ENCODE assay signal across 28 mouse cellular contexts in genomic region chr14:30648478-30648877, GRCm38 (mm10). TPM values are rescaled to one million over a fixed set of nuclear protein-coding genes. Genes with fewer than 3 reads are reported as not detected.
DNase-seq lines count a peak whose midpoint lies in the region; ATAC-seq and TF ChIP-seq lines count a peak whose summit lies in the region.
"Had no signal": no experiment of that assay in that cellular context is flagged by ENCODE, and none has a peak within 500 bp of the region (broad histone marks: within the 10 kb centered on the region; RNA-seq: fewer than 3 reads in every experiment).

No protein-coding gene starts in this region.

- no peaks in the 10 kb centered on the region for H3K27me3 ChIP-seq in C2C12 (ENCODE audit: control insufficient read depth, insufficient read depth, insufficient read length)
- H3K27me3 ChIP-seq in liver, embryonic 11.5 days (replicated peaks; ENCODE audit: control insufficient read depth, insufficient read depth, low read length): no peaks in the 10 kb centered on the region
- H3K27me3 ChIP-seq: forebrain, embryonic 13.5 days; hindbrain, embryonic 12.5 days; limb, embryonic 12.5 days; midbrain, embryonic 13.5 days had no signal

- H3K79me2 ChIP-seq in C2C12 (ENCODE audit: control insufficient read depth, insufficient read depth): no peaks in the 10 kb centered on the region

- WGBS in liver, embryonic 11.5 days: 62% methylated on average over 3 of the region's 3 CpGs

- no peak for TF ChIP-seq CTCF in C2C12 (IDR thresholded peaks at IDR 0.05; ENCODE audit: control insufficient read depth, insufficient read depth, insufficient read length)

- H3K79me3 ChIP-seq in C2C12 (ENCODE audit: low read depth): no peaks in the 10 kb centered on the region

- peak; percentile 58 for DNase-seq in kidney, postnatal 14 days
- no peak for DNase-seq in kidney, adult 11 months
- DNase-seq in 3T3-L1 (ENCODE audit: low read depth, low spot score): peak; percentile 53
- DNase-seq in cerebellum, adult 18-20 months: no peak
- no peak for DNase-seq in liver, embryonic 11.5 days (ENCODE audit: low spot score)
- DNase-seq: adrenal gland, postnatal 10 days; cerebellum, adult 11-12 months; cerebellum, postnatal 10 days; gastrocnemius, postnatal 14 days; heart, adult 11 months; heart, postnatal 36 days; kidney, postnatal 25 days; lung, postnatal 36 days; right cerebral cortex, postnatal 14 days; thymus, postnatal 14 days had no signal

- H3ac ChIP-seq in C2C12 (ENCODE audit: control insufficient read depth, insufficient read length, low read depth): no peak overlapping the region

- no peaks in the 10 kb centered on the region for H3K9me3 ChIP-seq in liver, embryonic 11.5 days (ENCODE audit: control insufficient read depth, low read length)
- H3K9me3 ChIP-seq: forebrain, embryonic 13.5 days; hindbrain, embryonic 12.5 days; limb, embryonic 12.5 days; midbrain, embryonic 13.5 days had no signal

- ATAC-seq in common myeloid progenitor, adult 5-6 weeks (replicated peaks; ENCODE audit: low read depth, poor library complexity, severe bottlenecking): peak; percentile 48
- ATAC-seq in megakaryocyte, adult 5-6 weeks (ENCODE audit: poor library complexity, severe bottlenecking): no peak
- ATAC-seq in liver, embryonic 11.5 days (replicated peaks; ENCODE audit: low FRiP score): no peak
- ATAC-seq: activated CD4-positive, CD25-positive, alpha-beta regulatory T cell, adult 4 months; CD4-positive, CD25-positive, alpha-beta regulatory T cell, adult 4 months; forebrain, embryonic 13.5 days; intestine, postnatal 0 days; midbrain, embryonic 13.5 days had no signal

- no peak overlapping the region for H3K4me3 ChIP-seq in C2C12 (ENCODE audit: insufficient read depth, poor library complexity, severe bottlenecking)
- no peak overlapping the region for H3K4me3 ChIP-seq in liver, embryonic 11.5 days (ENCODE audit: low read depth, low read length)
- H3K4me3 ChIP-seq: forebrain, embryonic 13.5 days; hindbrain, embryonic 12.5 days; layer of hippocampus, adult 2 months; left cerebral cortex, adult 2 months; limb, embryonic 12.5 days; midbrain, embryonic 13.5 days had no signal

- no peak overlapping the region for H3K9ac ChIP-seq in liver, embryonic 11.5 days (ENCODE audit: low read depth, low read length)
- H3K9ac ChIP-seq: forebrain, embryonic 13.5 days; hindbrain, embryonic 12.5 days; limb, embryonic 12.5 days; midbrain, embryonic 13.5 days had no signal

- no peaks in the 10 kb centered on the region for H3K36me3 ChIP-seq in C2C12 (ENCODE audit: control insufficient read depth, insufficient read depth)
- no peaks in the 10 kb centered on the region for H3K36me3 ChIP-seq in liver, embryonic 11.5 days (ENCODE audit: control insufficient read depth, insufficient read depth, low read length)
- H3K36me3 ChIP-seq: hindbrain, embryonic 12.5 days; limb, embryonic 12.5 days; midbrain, embryonic 13.5 days had no signal

- H3K4me2 ChIP-seq in liver, embryonic 11.5 days: no peak overlapping the region
- H3K4me2 ChIP-seq: forebrain, embryonic 13.5 days; heart, embryonic 11.5 days; hindbrain, embryonic 12.5 days; limb, embryonic 12.5 days; midbrain, embryonic 13.5 days had no signal

- no peak overlapping the region for H3K27ac ChIP-seq in liver, embryonic 11.5 days (ENCODE audit: low read depth, low read length)
- H3K27ac ChIP-seq: forebrain, embryonic 13.5 days; hindbrain, embryonic 12.5 days; layer of hippocampus, adult 2 months; left cerebral cortex, adult 2 months; limb, embryonic 12.5 days; midbrain, embryonic 13.5 days had no signal

- no peaks in the 10 kb centered on the region for H3K4me1 ChIP-seq in liver, embryonic 11.5 days (replicated peaks; ENCODE audit: control insufficient read depth, insufficient read depth, low read length)
- H3K4me1 ChIP-seq: forebrain, embryonic 13.5 days; midbrain, embryonic 13.5 days had no signal

TF ChIP-seq in C2C12, 6 proteins besides CTCF, POLR2A, EP300 and RAD21:
- TF ChIP-seq CEBPB (IDR thresholded peaks at IDR 0.05; ENCODE audit: low read depth) (no peak), MAX (IDR thresholded peaks at IDR 0.05) (peak; percentile 21), FOSL1 (IDR thresholded peaks at IDR 0.05; ENCODE audit: insufficient read depth, low read length, poor library complexity, severe bottlenecking) (no peak), USF1 (IDR thresholded peaks at IDR 0.05; ENCODE audit: low read depth) (peak; percentile 66)
TF ChIP-seq in C2C12: peak in this region for 2.

RNA-seq across cellular contexts. Expression of gene Rft1, which starts 5.7 kb away (rescaled TPM):
- 13.4 TPM for polyA plus RNA-seq in C2C12 (2012; fragmentation: generic; extraction: Trizol)
- 15.8 and 18.3 TPM in 2 replicates for total RNA-seq in common myeloid progenitor, adult 5-6 weeks (2017)
- total RNA-seq in megakaryocyte, adult 5-6 weeks (2015): 7.4 and 11.0 TPM in 2 replicates
- total RNA-seq in megakaryocyte, adult 5-6 weeks (2017): 12.8 TPM in 2 replicates
- polyA plus RNA-seq in liver, embryonic 11.5 days (2014; fragmentation: Nextera tagmentation; extraction: Ambion mirVana): 9.7 and 9.8 TPM in 2 replicates

RNA-seq across cellular contexts. Expression of gene Prkcd, which starts 22.5 kb away (rescaled TPM):
- 29.3 TPM for polyA plus RNA-seq in C2C12 (2012; fragmentation: generic; extraction: Trizol)
- 80.4 and 81.1 TPM in 2 replicates for total RNA-seq in common myeloid progenitor, adult 5-6 weeks (2017)
- total RNA-seq in megakaryocyte, adult 5-6 weeks (2015): 274 and 291 TPM in 2 replicates
- total RNA-seq in megakaryocyte, adult 5-6 weeks (2017): 424 and 451 TPM in 2 replicates
- 34.7 and 38.4 TPM in 2 replicates for polyA plus RNA-seq in liver, embryonic 11.5 days (2014; fragmentation: Nextera tagmentation; extraction: Ambion mirVana)

Comparison
In these comparisons a context has a peak if more than half of its experiments do, and no peak if none do; other contexts are left out.
1. DNase-seq: peak in kidney, postnatal 14 days (single experiment) and 3T3-L1 (single experiment); none in kidney, adult 11 months (single experiment), cerebellum, adult 18-20 months (0 of 2) and liver, embryonic 11.5 days (single experiment).